Mouse (Mus musculus) left cerebral cortex, adult 2 months (tissue): ENCODE measurements around the gene Ccdc155. TPM values are rescaled to one million over a fixed set of nuclear protein-coding genes. Genes with fewer than 3 reads are reported as not detected.

Experiments used
- DNase-seq, 2 experiments: peaks; one replicate each; pipeline ENCODE4 v3.0.0; 2021 to 2022; ENCODE audit warnings: low spot score in 2 of 2, mixed read lengths in 1 of 2; ENCODE audit errors: extremely low spot score in 1 of 2
- H3K27ac ChIP-seq: fragments of 200-600 bp; 2 replicates; pipeline ENCODE4 v1.8.1; 2022
- H3K4me3 ChIP-seq: fragments of 200-600 bp; 2 replicates; pipeline ENCODE4 v1.8.1; 2022
- CTCF ChIP-seq: fragments of 200-600 bp; IDR thresholded peaks from 2 replicates; pipeline ENCODE4 v1.8.1; 2022; ENCODE audit warnings: antibody characterized with exemption, mild to moderate bottlenecking, moderate library complexity
- intact Hi-C: fragments of 180-260 bp; cut with DNase I; formaldehyde crosslinking; loops from one replicate; pipeline ENCODE4 v1.15.1; 2025
- microRNA-seq, 2 experiments: library from miRNA; unstranded; fragments of <30 nt; microRNA quantifications; one replicate each; pipeline ENCODE4 v1.2.0; 2021
- total RNA-seq, 2 experiments: library from RNA; stranded (reverse); gene quantifications; 2 replicates each; pipeline ENCODE4 v1.2.3; 2021

Gene Ccdc155
- total RNA-seq, 2 experiments from 2014 or later = 6.7 to 7.5 TPM

- H3K27ac ChIP-seq = no peak overlapping the region
- H3K4me3 ChIP-seq = peak overlapping the region; percentile 64; the same call in 1 of the 2 replicates
- intact Hi-C loops = no loop called here
- no peak for TF ChIP-seq CTCF
- no peak for DNase-seq
Observed at GRCm38 (mm10) chr7:45135370-45135769, 69.3 kb downstream of the Ccdc155 start.

- intact Hi-C loops = no loop called here
- no peak overlapping the region for H3K27ac ChIP-seq
- no peak overlapping the region for H3K4me3 ChIP-seq
- DNase-seq = no peak
- no peak for TF ChIP-seq CTCF
Observed at GRCm38 (mm10) chr7:45134544-45135026, 70.1 kb downstream of the Ccdc155 start.

Small RNA genes within 50 kb of the gene (microRNA-seq; reads per million reads assigned to microRNA genes)
- 0.97 to 1.2 reads per million in 2 experiments for gene Mir7055

Other genes starting within 250 kb of the Ccdc155 start
- 100 to 1,000 TPM in 1 of 2 experiments, 10 to 100 TPM in 1; 97.9 to 102 TPM for gene Cpt1c, start 230.0 kb downstream of the Ccdc155 start, total RNA-seq
- 100 to 1,000 TPM; 143 to 150 TPM for gene Prmt1, start 218.3 kb downstream of the Ccdc155 start, total RNA-seq
- gene Irf3, start 207.2 kb downstream of the Ccdc155 start, total RNA-seq = 10 to 100 TPM; 36.4 to 36.9 TPM
- gene Bcl2l12, start 206.2 kb downstream of the Ccdc155 start, total RNA-seq = 1 to 10 TPM; 3.0 to 3.8 TPM
- 100 to 1,000 TPM; 170 to 181 TPM for gene Scaf1, start 188.5 kb downstream of the Ccdc155 start, total RNA-seq
- 10 to 100 TPM; 11.8 to 12.2 TPM for gene Rras, start 186.9 kb downstream of the Ccdc155 start, total RNA-seq
- gene Prr12, start 152.0 kb downstream of the Ccdc155 start, total RNA-seq = 10 to 100 TPM; 70.0 to 73.4 TPM
- gene Nosip, start 142.5 kb downstream of the Ccdc155 start, total RNA-seq = 10 to 100 TPM; 53.6 to 55.6 TPM
- gene Prrg2, start 142.2 kb downstream of the Ccdc155 start, total RNA-seq = 10 to 100 TPM in 1 of 2 experiments, 1 to 10 TPM in 1; 9.0 to 10.4 TPM
- 1 to 10 TPM; 4.9 to 5.6 TPM for gene Rcn3, start 112.7 kb downstream of the Ccdc155 start, total RNA-seq
- 10 to 100 TPM; 16.7 to 23.4 TPM for gene Fcgrt, start 101.0 kb downstream of the Ccdc155 start, total RNA-seq
- 100 to 1,000 TPM; 421 to 444 TPM for gene Rps11, start 80.5 kb downstream of the Ccdc155 start, total RNA-seq
- 100 to 1,000 TPM; 695 to 716 TPM for gene Rpl13a, start 76.1 kb downstream of the Ccdc155 start, total RNA-seq
- gene Gm45713, start 68.7 kb downstream of the Ccdc155 start, total RNA-seq = not detected
- 1 to 10 TPM; 6.7 to 8.8 TPM for gene Flt3l, start 68.5 kb downstream of the Ccdc155 start, total RNA-seq
- 10 to 100 TPM; 47.6 to 48.4 TPM for gene Pih1d1, start 50.6 kb downstream of the Ccdc155 start, total RNA-seq
- gene Aldh16a1, start 50.3 kb downstream of the Ccdc155 start, total RNA-seq = 10 to 100 TPM; 15.9 to 23.1 TPM
- gene Slc17a7, start 40.9 kb downstream of the Ccdc155 start, total RNA-seq = 1,000 to 10,000 TPM; 1,255 to 1,327 TPM
- gene Gfy, start 25.3 kb downstream of the Ccdc155 start, total RNA-seq = under 1 TPM in 1 of 2 experiments, not detected in 1; 0.29 TPM
- not detected for gene Pth2, start 23.9 kb downstream of the Ccdc155 start, total RNA-seq
- gene Dkkl1, start 7.3 kb upstream of the Ccdc155 start, total RNA-seq = 10 to 100 TPM; 32.4 to 33.5 TPM
- 1 to 10 TPM; 3.9 to 4.1 TPM for gene Tead2, start 10.9 kb upstream of the Ccdc155 start, total RNA-seq
- 1 to 10 TPM; 4.2 to 5.4 TPM for gene Cd37, start 34.2 kb upstream of the Ccdc155 start, total RNA-seq
- gene Slc6a16, start 36.2 kb upstream of the Ccdc155 start, total RNA-seq = 1 to 10 TPM; 1.9 to 2.4 TPM
- under 1 TPM in 1 of 2 experiments, not detected in 1; 0.23 TPM for gene Slc6a21, start 72.6 kb upstream of the Ccdc155 start, total RNA-seq
- 10 to 100 TPM; 18.5 to 24.6 TPM for gene Trpm4, start 128.9 kb upstream of the Ccdc155 start, total RNA-seq
- gene Hrc, start 130.4 kb upstream of the Ccdc155 start, total RNA-seq = under 1 TPM; 0.23 to 0.61 TPM
- 100 to 1,000 TPM; 156 to 159 TPM for gene Ppfia3, start 162.1 kb upstream of the Ccdc155 start, total RNA-seq
- 100 to 1,000 TPM; 156 to 178 TPM for gene Lin7b, start 165.7 kb upstream of the Ccdc155 start, total RNA-seq
- 100 to 1,000 TPM; 428 to 429 TPM for gene Snrnp70, start 190.8 kb upstream of the Ccdc155 start, total RNA-seq
- gene Kcna7, start 200.8 kb upstream of the Ccdc155 start, total RNA-seq = not detected
- gene Ntf5, start 208.8 kb upstream of the Ccdc155 start, total RNA-seq = not detected
- gene Lhb, start 215.9 kb upstream of the Ccdc155 start, total RNA-seq = not detected
- gene Gys1, start 230.0 kb upstream of the Ccdc155 start, total RNA-seq = 10 to 100 TPM; 18.2 to 19.2 TPM
- gene Ruvbl2, start 233.2 kb upstream of the Ccdc155 start, total RNA-seq = 10 to 100 TPM; 34.4 to 39.9 TPM